Comparison of ENCODE assay signal across 9 mouse cellular contexts in the genomic region with DNA sequence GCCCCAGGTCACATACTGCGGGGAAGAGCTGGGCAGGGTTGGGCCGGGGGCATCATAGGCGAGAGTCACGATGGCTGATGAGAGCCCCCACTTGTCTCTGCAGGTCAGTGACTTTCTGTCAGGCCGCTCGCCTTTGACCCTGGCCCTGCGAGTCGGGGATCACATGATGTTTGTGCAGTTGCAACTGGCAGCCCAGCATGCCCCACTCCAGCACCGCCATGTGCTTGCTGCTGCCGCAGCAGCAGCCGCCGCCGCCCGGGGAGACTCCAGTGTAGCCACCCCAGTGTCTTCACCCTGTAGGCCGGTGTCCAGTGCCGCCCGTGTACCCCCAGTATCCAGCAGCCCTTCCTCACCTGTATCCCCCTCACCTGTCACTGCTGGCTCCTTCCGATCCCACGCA. TPM values are rescaled to one million over a fixed set of nuclear protein-coding genes. Genes with fewer than 3 reads are reported as not detected.
DNase-seq lines count a peak whose midpoint lies in the region; ATAC-seq and TF ChIP-seq lines count a peak whose summit lies in the region.
"Had no signal": no experiment of that assay in that cellular context is flagged by ENCODE, and none has a peak within 500 bp of the region (broad histone marks: within the 10 kb centered on the region; RNA-seq: fewer than 3 reads in every experiment).

No protein-coding gene starts in this region.

- H3K36me3 ChIP-seq in lung, postnatal 0 days (ENCODE audit: insufficient read depth, low read length) = peaks cover 46% of the 10 kb centered on the region
- H3K36me3 ChIP-seq in hindbrain, postnatal 0 days (ENCODE audit: insufficient read depth, low read length) = peaks cover 40% of the 10 kb centered on the region
- H3K36me3 ChIP-seq in liver, adult 2 months (ENCODE audit: control insufficient read depth, insufficient read depth, low read length) = peaks cover 27% of the 10 kb centered on the region

- H3K9ac ChIP-seq in lung, postnatal 0 days (replicated peaks; ENCODE audit: low read depth) = no peak overlapping the region
- peak overlapping the region; percentile 99; the same call in 1 of the 2 replicates for H3K9ac ChIP-seq in hindbrain, postnatal 0 days (replicated peaks; ENCODE audit: low read length)
- H3K9ac ChIP-seq in liver, adult 2 months (ENCODE audit: low read depth, low read length) = peak overlapping the region; percentile 90

- ATAC-seq in lung, postnatal 0 days = no peak
- ATAC-seq in hindbrain, postnatal 0 days = no peak
- no peak for ATAC-seq in cerebellum, adult (ENCODE audit: insufficient number of reproducible peaks, low FRiP score, low TSS enrichment)

- peaks cover 29% of the 10 kb centered on the region for H3K79me2 ChIP-seq in liver, adult 2 months (ENCODE audit: control insufficient read depth, insufficient read depth, low read length)

- no peak for TF ChIP-seq CTCF in lung, postnatal 0 days (IDR thresholded peaks at IDR 0.05)
- no peak for TF ChIP-seq CTCF in hindbrain, postnatal 0 days (IDR thresholded peaks at IDR 0.05; ENCODE audit: low read depth)
- no peak for TF ChIP-seq CTCF in liver, adult 2 months (IDR thresholded peaks at IDR 0.05; ENCODE audit: low read depth, low read length)

- H3K9me3 ChIP-seq in lung, postnatal 0 days (ENCODE audit: low read length) = no peaks in the 10 kb centered on the region
- no peaks in the 10 kb centered on the region for H3K9me3 ChIP-seq in hindbrain, postnatal 0 days (ENCODE audit: low read length)
- H3K9me3 ChIP-seq: megakaryocyte, embryonic 14.5 days had no signal

- peak overlapping the region; percentile 90 for H3K4me2 ChIP-seq in lung, postnatal 0 days (replicated peaks; ENCODE audit: low read depth, low read length)
- H3K4me2 ChIP-seq in hindbrain, postnatal 0 days (ENCODE audit: low read depth, low read length) = peak overlapping the region; percentile 89

- H3K27ac ChIP-seq in lung, postnatal 0 days (ENCODE audit: low read length) = peak overlapping the region; percentile 96
- H3K27ac ChIP-seq in hindbrain, postnatal 0 days = peak overlapping the region; percentile 96; the same call in 1 of the 2 replicates
- H3K27ac ChIP-seq in liver, adult 2 months (replicated peaks; ENCODE audit: insufficient read depth, low read depth, low read length) = peak overlapping the region; percentile 90

- no peak for TF ChIP-seq EP300 in lung, postnatal 0 days (IDR thresholded peaks at IDR 0.05)

- no peak for DNase-seq in lung, postnatal 0 days (ENCODE audit: low spot score)
- no peak for DNase-seq in lung, adult 18-20 months
- DNase-seq in hindbrain, postnatal 0 days (ENCODE audit: low spot score) = no peak
- peak; percentile 85 for DNase-seq in liver, adult 2 months (ENCODE audit: extremely low read depth, low read depth, low spot score)
- no peak for DNase-seq in embryo, embryonic 10.5 days (ENCODE audit: low spot score)
- DNase-seq in cerebellum, postnatal 25 days = no peak
- no peak for DNase-seq in frontal cortex, postnatal 36 days (ENCODE audit: low spot score in 2 of 2)

- H3K4me1 ChIP-seq in lung, postnatal 0 days (ENCODE audit: insufficient read depth, low read depth, low read length) = peaks cover 41% of the 10 kb centered on the region
- H3K4me1 ChIP-seq in hindbrain, postnatal 0 days (ENCODE audit: insufficient read depth, low read length) = peaks cover 19% of the 10 kb centered on the region; the same call in 1 of the 2 replicates
- H3K4me1 ChIP-seq in liver, adult 2 months (ENCODE audit: control insufficient read depth, insufficient read depth, low read length) = peaks cover 26% of the 10 kb centered on the region

- WGBS in lung, postnatal 0 days = 72% methylated on average over 19 of the region's 19 CpGs
- WGBS in hindbrain, postnatal 0 days = 80% methylated on average over 19 of the region's 19 CpGs
- 24% methylated on average over 19 of the region's 19 CpGs for WGBS in liver, adult 2 months

- no peaks in the 10 kb centered on the region for H3K27me3 ChIP-seq in lung, postnatal 0 days (replicated peaks; ENCODE audit: insufficient read depth, low read length)
- no peaks in the 10 kb centered on the region for H3K27me3 ChIP-seq in hindbrain, postnatal 0 days (ENCODE audit: insufficient read depth, low read length)
- H3K27me3 ChIP-seq in liver, adult 2 months (ENCODE audit: control insufficient read depth, insufficient read depth, low read length) = no peaks in the 10 kb centered on the region
- H3K27me3 ChIP-seq: megakaryocyte, embryonic 14.5 days had no signal

- peak overlapping the region; percentile 85; the same call in 1 of the 2 replicates for H3K4me3 ChIP-seq in lung, postnatal 0 days (ENCODE audit: low read depth, low read length)
- H3K4me3 ChIP-seq in hindbrain, postnatal 0 days (ENCODE audit: low read length) = no peak overlapping the region
- H3K4me3 ChIP-seq in liver, adult 2 months (ENCODE audit: insufficient read depth, low read depth, low read length) = peak overlapping the region; percentile 82; the same call in 1 of the 2 replicates

- no peak for TF ChIP-seq POLR2A in liver, adult 2 months (IDR thresholded peaks at IDR 0.05; ENCODE audit: extremely low read depth, insufficient read depth, low read length)

RNA-seq across cellular contexts. Expression of a gene that starts 5.6 kb away (rescaled TPM):
- 13.2 and 14.2 TPM in 2 replicates for polyA plus RNA-seq in lung, postnatal 0 days (2015; fragmentation: Nextera tagmentation; extraction: Ambion mirVana)
- total RNA-seq in hindbrain, postnatal 0 days (2014; rRNA removed) = 146 and 172 TPM in 2 replicates
- 14.7 and 15.8 TPM in 2 replicates for polyA plus RNA-seq in hindbrain, postnatal 0 days (2015; fragmentation: Nextera tagmentation; extraction: Ambion mirVana)
- total RNA-seq in liver, adult 2 months (2014; rRNA removed) = 6.9 and 11.6 TPM in 2 replicates
- 27.4 and 38.8 TPM in 2 replicates for polyA plus RNA-seq in liver, adult 2 months (2012; rRNA removed)

RNA-seq across cellular contexts. Expression of a gene that starts 12.1 kb away (rescaled TPM):
- polyA plus RNA-seq in lung, postnatal 0 days (2015; fragmentation: Nextera tagmentation; extraction: Ambion mirVana) = 203 and 305 TPM in 2 replicates
- 257 and 261 TPM in 2 replicates for total RNA-seq in hindbrain, postnatal 0 days (2014; rRNA removed)
- polyA plus RNA-seq in hindbrain, postnatal 0 days (2015; fragmentation: Nextera tagmentation; extraction: Ambion mirVana) = 730 and 732 TPM in 2 replicates
- 19.5 and 25.9 TPM in 2 replicates for total RNA-seq in liver, adult 2 months (2014; rRNA removed)
- polyA plus RNA-seq in liver, adult 2 months (2012; rRNA removed) = 31.8 and 37.0 TPM in 2 replicates

RNA-seq across cellular contexts. Expression of a gene that starts 13.1 kb away (rescaled TPM):
- polyA plus RNA-seq in lung, postnatal 0 days (2015; fragmentation: Nextera tagmentation; extraction: Ambion mirVana) = 5.1 and 5.5 TPM in 2 replicates
- total RNA-seq in hindbrain, postnatal 0 days (2014; rRNA removed) = 270 and 288 TPM in 2 replicates
- 95.5 and 106 TPM in 2 replicates for polyA plus RNA-seq in hindbrain, postnatal 0 days (2015; fragmentation: Nextera tagmentation; extraction: Ambion mirVana)
- 0.47 and 0.55 TPM in 2 replicates for total RNA-seq in liver, adult 2 months (2014; rRNA removed)
- polyA plus RNA-seq in liver, adult 2 months (2012; rRNA removed) = 1.2 TPM in 2 replicates

RNA-seq across cellular contexts. Expression of a gene that starts 15.3 kb away (rescaled TPM):
- 463 and 491 TPM in 2 replicates for polyA plus RNA-seq in lung, postnatal 0 days (2015; fragmentation: Nextera tagmentation; extraction: Ambion mirVana)
- total RNA-seq in hindbrain, postnatal 0 days (2014; rRNA removed) = 273 and 303 TPM in 2 replicates
- 733 and 736 TPM in 2 replicates for polyA plus RNA-seq in hindbrain, postnatal 0 days (2015; fragmentation: Nextera tagmentation; extraction: Ambion mirVana)
- total RNA-seq in liver, adult 2 months (2014; rRNA removed) = 144 and 218 TPM in 2 replicates
- 1,387 and 1,558 TPM in 2 replicates for polyA plus RNA-seq in liver, adult 2 months (2012; rRNA removed)

RNA-seq across cellular contexts. Expression of a gene that starts 19.0 kb away (rescaled TPM):
- 10.4 and 11.7 TPM in 2 replicates for polyA plus RNA-seq in lung, postnatal 0 days (2015; fragmentation: Nextera tagmentation; extraction: Ambion mirVana)
- total RNA-seq in hindbrain, postnatal 0 days (2014; rRNA removed) = 2.6 and 3.2 TPM in 2 replicates
- polyA plus RNA-seq in hindbrain, postnatal 0 days (2015; fragmentation: Nextera tagmentation; extraction: Ambion mirVana) = 4.3 and 4.4 TPM in 2 replicates
- 5.1 and 7.7 TPM in 2 replicates for total RNA-seq in liver, adult 2 months (2014; rRNA removed)
- polyA plus RNA-seq in liver, adult 2 months (2012; rRNA removed) = 10.0 and 10.4 TPM in 2 replicates

Comparison
In these comparisons a context has a peak if more than half of its experiments do, and no peak if none do; other contexts are left out.
1. RNA of a gene that starts 13.1 kb away (polyA plus RNA-seq): 95.5 to 106 TPM in hindbrain, postnatal 0 days; 5.1 to 5.5 TPM in lung, postnatal 0 days and 1.2 TPM in liver, adult 2 months; every median in the first group is over 10 times any median in the second.
2. Peak in every context shown above with its lines, with median percentiles within 50 percentile points of each other: H3K27ac ChIP-seq.